Mouse (Mus musculus) ES-Bruce4 (cell line): ENCODE data around the gene Pla2g2c. TPM values are rescaled to one million over a fixed set of nuclear protein-coding genes. Genes with fewer than 3 reads are reported as not detected.
A peak's percentile ranks its signal among the peaks of the same experiment; 100 is the strongest.

Experiments used
- H3K27ac ChIP-seq: 2 replicates; pipeline ENCODE4 v1.5.1; 2012; ENCODE audit warnings: low read length, inconsistent platforms; ENCODE audit not compliant: insufficient read depth
- H3K27me3 ChIP-seq: 2 replicates; pipeline ENCODE4 v1.6.1; 2012; ENCODE audit warnings: mild to moderate bottlenecking, low read length, inconsistent platforms; ENCODE audit not compliant: control insufficient read depth, poor library complexity, insufficient read depth, severe bottlenecking
- H3K36me3 ChIP-seq: 2 replicates; pipeline ENCODE4 v1.6.1; 2012; ENCODE audit warnings: inconsistent platforms, mild to moderate bottlenecking, low read length, moderate library complexity; ENCODE audit not compliant: control insufficient read depth, poor library complexity, insufficient read depth, severe bottlenecking
- H3K4me1 ChIP-seq: one replicate; pipeline ENCODE4 v1.8.1; 2011; ENCODE audit warnings: low read length; ENCODE audit not compliant: control insufficient read depth, insufficient read depth
- H3K4me3 ChIP-seq: 2 replicates; pipeline ENCODE4 v1.5.1; 2011; ENCODE audit warnings: low read depth, mild to moderate bottlenecking, low read length
- H3K9ac ChIP-seq: 2 replicates; pipeline ENCODE4 v1.6.1; 2012; ENCODE audit warnings: low read depth, mild to moderate bottlenecking, inconsistent platforms; ENCODE audit not compliant: poor library complexity, severe bottlenecking
- H3K9me3 ChIP-seq: replicated peaks from 2 replicates; pipeline ENCODE4 v1.6.1; 2012; ENCODE audit warnings: mild to moderate bottlenecking, low read length, inconsistent platforms; ENCODE audit not compliant: control insufficient read depth, poor library complexity, insufficient read depth, severe bottlenecking
- CTCF ChIP-seq: IDR thresholded peaks from one replicate; pipeline ENCODE4 v1.8.1; 2011; ENCODE audit warnings: low read depth, low read length
- EP300 ChIP-seq: IDR thresholded peaks from 2 replicates; pipeline ENCODE4 v1.6.1; 2011; ENCODE audit warnings: low read depth, low read length; ENCODE audit not compliant: insufficient read depth
- POLR2A ChIP-seq: IDR thresholded peaks from one replicate; pipeline ENCODE4 v1.8.1; 2011; ENCODE audit warnings: low read length; ENCODE audit not compliant: insufficient read depth
- polyA plus RNA-seq: library from polyadenylated mRNA; stranded (reverse); fragments of >200 nt; gene quantifications from 2 replicates; pipeline ENCODE4 v1.2.4, GENCODE M21; 2011; ENCODE audit warnings: low read depth; ENCODE audit not compliant: missing spikeins, insufficient read depth, insufficient read length

Pla2g2c gene
- polyA plus RNA-seq, 1 experiment: 0.79 TPM

DNA sequence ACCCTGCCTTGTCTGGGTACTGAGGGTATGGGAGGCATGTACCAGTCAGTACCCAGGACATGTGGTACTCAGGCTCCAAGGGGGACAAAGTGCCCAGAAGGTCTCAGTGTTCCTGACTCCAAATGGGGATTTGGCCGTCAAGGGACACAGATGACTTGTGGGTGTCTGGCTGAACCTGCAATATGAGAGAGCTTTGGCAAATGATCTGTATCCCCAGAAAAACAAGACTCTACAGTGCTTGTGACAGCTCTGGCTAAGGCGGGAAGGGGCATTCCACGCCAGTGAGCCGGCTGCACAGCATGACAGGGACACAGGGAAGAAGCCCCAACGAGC is 5.4 kb upstream of the Pla2g2c start:
- Histone ChIP-seq H3K27me3 (no peaks in the 10 kb centered on the region), H3K9me3 (no peaks in the 10 kb centered on the region), H3K9ac (no peak overlapping the region), H3K36me3 (no peaks in the 10 kb centered on the region), H3K4me1 (no peaks in the 10 kb centered on the region), H3K27ac (no peak overlapping the region), H3K4me3 (no peak overlapping the region)
- TF ChIP-seq EP300: no peak

DNA sequence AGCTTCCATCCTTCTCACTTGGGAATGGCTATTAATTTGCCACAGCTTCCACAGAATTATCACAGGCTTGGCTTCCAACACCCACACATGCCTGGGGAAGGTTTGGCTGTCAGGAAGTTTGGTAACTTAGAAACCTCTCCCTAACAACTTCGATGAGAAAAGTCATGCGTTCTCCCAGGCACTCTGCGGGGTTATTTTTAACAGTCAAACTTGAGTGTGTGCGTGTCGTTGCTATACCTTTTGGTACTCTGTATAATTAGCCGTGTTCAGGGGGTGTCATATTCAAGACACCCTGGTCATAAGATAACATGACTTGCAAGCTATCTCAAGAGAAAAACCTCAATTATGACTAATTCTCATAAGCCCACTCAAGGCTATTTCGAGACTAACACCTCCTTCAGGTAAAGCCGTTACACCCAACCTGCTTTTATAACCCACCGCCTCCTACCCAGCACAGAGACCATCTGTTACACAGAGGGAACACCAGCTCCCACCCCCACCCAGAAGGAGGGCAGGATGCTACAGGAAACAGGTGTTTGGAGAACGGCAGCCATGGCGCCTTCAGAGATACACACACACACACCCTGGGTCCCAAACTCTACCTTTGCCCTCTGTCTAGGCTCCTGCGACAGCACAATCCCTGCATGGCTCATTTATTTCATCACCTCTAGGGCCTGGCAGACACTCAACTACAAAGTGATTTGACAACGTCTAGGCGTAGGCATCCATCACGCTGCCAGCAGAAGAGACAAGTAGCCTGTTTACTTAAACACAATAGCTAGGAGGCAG is 905 bp upstream of the Pla2g2c start:
- Histone ChIP-seq H3K27me3 (no peaks in the 10 kb centered on the region), H3K27ac (no peak overlapping the region), H3K4me3 (no peak overlapping the region), H3K9me3 (no peaks in the 10 kb centered on the region), H3K4me1 (peaks cover 3% of the 10 kb centered on the region), H3K36me3 (no peaks in the 10 kb centered on the region), H3K9ac (no peak overlapping the region)
- no peak for TF ChIP-seq EP300
- TF ChIP-seq CTCF: no peak
- TF ChIP-seq POLR2A: no peak

DNA sequence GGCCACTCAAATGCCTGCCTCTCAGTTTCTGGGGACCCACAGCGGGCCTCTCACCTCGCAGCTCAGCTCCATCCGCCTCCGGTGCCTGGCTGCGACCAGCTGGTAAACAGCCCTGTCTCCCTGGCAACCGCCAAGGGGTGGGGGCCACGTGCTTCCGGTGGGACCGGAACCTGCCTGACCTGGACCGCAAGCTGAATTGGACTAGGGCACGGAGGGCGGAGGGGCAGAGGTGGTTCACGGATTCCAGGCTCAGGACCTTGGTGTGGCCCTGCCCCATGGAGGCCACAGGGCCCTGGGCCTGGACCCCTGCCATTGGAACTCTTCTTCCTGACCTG is 502 bp downstream of the Pla2g2c start:
- TF ChIP-seq POLR2A: no peak
- 0 out of 2 replicates have a peak, but pooled peaks have one; percentile 30 for TF ChIP-seq EP300
- Histone ChIP-seq H3K36me3 (no peaks in the 10 kb centered on the region), H3K4me1 (peaks cover 3% of the 10 kb centered on the region), H3K27ac (no peak overlapping the region), H3K4me3 (peak overlapping the region; percentile 72), H3K9me3 (no peaks in the 10 kb centered on the region), H3K9ac (peak overlapping the region; percentile 46; the same call in 1 of the 2 replicates), H3K27me3 (no peaks in the 10 kb centered on the region)

DNA sequence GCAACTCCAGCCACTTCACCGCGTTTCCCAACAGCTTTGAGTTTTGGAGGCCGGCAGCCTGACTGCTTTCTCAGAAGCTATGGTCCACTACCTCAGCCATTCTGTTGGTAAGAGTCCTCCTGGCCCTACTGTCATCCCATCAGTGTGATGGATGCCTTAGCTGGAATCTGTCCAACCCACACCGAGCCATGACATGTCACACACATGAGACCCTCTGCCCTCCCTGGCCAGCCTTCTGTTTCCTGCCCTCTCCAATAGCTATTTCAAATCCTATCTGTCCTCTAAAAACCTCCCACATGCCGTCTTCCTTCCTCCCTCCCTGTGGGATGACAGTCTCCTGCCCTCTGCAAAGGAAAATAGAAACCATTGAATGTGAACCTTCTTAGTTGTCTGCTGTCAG is 1.2 kb downstream of the Pla2g2c start:
- peaks cover 3% of the 10 kb centered on the region for H3K4me1 ChIP-seq
- TF ChIP-seq CTCF (no peak), EP300 (no peak), POLR2A (no peak)
- no peaks in the 10 kb centered on the region for H3K36me3 ChIP-seq
- no peak overlapping the region for H3K9ac ChIP-seq
- H3K27ac ChIP-seq: no peak overlapping the region
- no peaks in the 10 kb centered on the region for H3K27me3 ChIP-seq
- no peak overlapping the region for H3K4me3 ChIP-seq
- no peaks in the 10 kb centered on the region for H3K9me3 ChIP-seq

DNA sequence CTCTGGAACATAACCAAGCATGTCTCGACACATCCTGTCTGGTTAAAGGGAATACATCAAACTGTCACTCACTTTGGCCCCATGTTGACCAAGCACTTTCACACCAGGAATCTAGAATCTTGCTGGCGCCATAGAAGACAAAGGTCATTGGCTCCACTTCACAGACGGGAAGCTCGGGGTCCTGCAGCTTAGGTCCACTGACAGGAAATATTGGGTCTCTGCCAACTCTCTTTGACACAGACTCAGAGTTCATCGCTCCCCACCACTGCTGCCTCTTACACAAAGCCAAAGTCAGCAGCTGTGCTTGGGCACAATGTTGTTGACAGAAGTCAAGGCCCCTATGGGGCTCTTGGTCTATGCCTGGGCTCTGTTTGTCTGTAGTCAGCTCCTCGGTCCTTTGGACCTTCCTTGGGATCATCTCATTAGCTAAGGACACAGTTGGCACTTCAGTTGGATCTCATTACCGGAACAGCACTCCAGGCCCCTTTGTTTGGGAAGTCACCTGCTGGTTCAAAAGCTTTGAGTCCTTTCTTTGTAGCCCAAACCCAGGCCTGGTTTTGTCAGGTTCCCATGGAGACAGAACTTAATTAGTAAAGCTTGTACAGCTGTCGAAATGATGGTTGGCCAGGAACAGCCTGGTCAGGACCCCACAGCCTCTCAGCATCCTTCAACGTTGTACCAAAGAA is 4.6 kb downstream of the Pla2g2c start:
- Histone ChIP-seq H3K4me3 (no peak overlapping the region), H3K4me1 (peaks cover 3% of the 10 kb centered on the region)

DNA sequence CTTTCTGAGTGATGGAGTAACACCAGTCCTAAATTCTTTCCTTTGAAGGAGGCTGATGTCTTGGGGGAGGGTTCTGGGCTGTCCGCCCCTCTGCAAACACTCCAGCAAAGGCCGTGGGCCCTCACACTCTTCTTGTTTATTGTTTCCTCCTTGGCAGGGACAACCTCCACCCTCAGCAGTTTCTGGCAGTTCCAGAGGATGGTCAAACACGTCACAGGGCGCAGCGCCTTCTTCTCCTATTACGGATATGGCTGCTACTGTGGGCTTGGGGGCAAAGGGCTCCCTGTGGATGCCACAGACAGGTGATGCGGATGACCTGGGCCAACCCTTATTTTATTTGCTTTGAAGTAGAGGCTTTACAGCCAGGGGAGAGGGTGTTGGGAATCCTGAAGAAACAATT is 9.5 kb downstream of the Pla2g2c start:
- H3K4me1 ChIP-seq: no peaks in the 10 kb centered on the region
- no peak overlapping the region for H3K27ac ChIP-seq
- no peaks in the 10 kb centered on the region for H3K9me3 ChIP-seq
- H3K27me3 ChIP-seq: no peaks in the 10 kb centered on the region
- H3K4me3 ChIP-seq: no peak overlapping the region
- TF ChIP-seq CTCF: no peak
- TF ChIP-seq EP300: no peak
- TF ChIP-seq POLR2A: no peak
- H3K36me3 ChIP-seq: no peaks in the 10 kb centered on the region
- H3K9ac ChIP-seq: no peak overlapping the region

More for the DNA sequence above, 4.6 kb downstream of the Pla2g2c start:
- TF ChIP-seq CTCF: no peak
- TF ChIP-seq EP300: no peak
- no peak for TF ChIP-seq POLR2A
- no peak overlapping the region for H3K27ac ChIP-seq
- no peak overlapping the region for H3K9ac ChIP-seq
- no peaks in the 10 kb centered on the region for H3K27me3 ChIP-seq
- H3K9me3 ChIP-seq: no peaks in the 10 kb centered on the region
- no peaks in the 10 kb centered on the region for H3K36me3 ChIP-seq
